Mouse (Mus musculus): ENCODE data around the gene Plod3. TPM values are rescaled to one million over a fixed set of nuclear protein-coding genes. Genes with fewer than 3 reads are reported as not detected.
"Not testable (repeated sequence)": the region's sequence is repeated elsewhere in the genome, so short reads cannot be mapped to it uniquely, and the experiment has no call there.

The Plod3 gene
- polyA plus RNA-seq, 1 experiment, result 39.7 TPM

GRCm38 (mm10) chr5:136947874-136948273 is 38.9 kb upstream of the Plod3 start:
- no peak for TF ChIP-seq POLR2A (IDR thresholded peaks at IDR 0.05; ENCODE audit: borderline replicate concordance, insufficient read depth, low read length)
- TF ChIP-seq CTCF (IDR thresholded peaks at IDR 0.05; ENCODE audit: borderline replicate concordance, insufficient read depth, low read depth, low read length), result no peak
- no peaks in the 10 kb centered on the region for H3K27me3 ChIP-seq (ENCODE audit: control insufficient read depth, insufficient read depth, low read length)
- H3K4me3 ChIP-seq (replicated peaks; ENCODE audit: insufficient read depth, low read depth, low read length), result no peak overlapping the region
- H3K4me1 ChIP-seq (ENCODE audit: control insufficient read depth, insufficient read depth, low read length), result no peaks in the 10 kb centered on the region
- no peak for DNase-seq
- H3K27ac ChIP-seq (ENCODE audit: insufficient read depth, low read length), result no peak overlapping the region

- DNase-seq, result not testable (repeated sequence)
Measured at GRCm38 (mm10) chr5:136949551-136950336, 37.1 kb upstream of the Plod3 start.

GRCm38 (mm10) chr5:136950521-136950920 is 36.3 kb upstream of the Plod3 start:
- Histone ChIP-seq H3K27ac (ENCODE audit: insufficient read depth, low read length) (no peak overlapping the region), H3K4me3 (replicated peaks; ENCODE audit: insufficient read depth, low read depth, low read length) (no peak overlapping the region), H3K27me3 (ENCODE audit: control insufficient read depth, insufficient read depth, low read length) (no peaks in the 10 kb centered on the region), H3K4me1 (ENCODE audit: control insufficient read depth, insufficient read depth, low read length) (peaks cover 4% of the 10 kb centered on the region)
- no peak for DNase-seq
- 90% methylated on average over 6 of the region's 6 CpGs for WGBS
- no peak for TF ChIP-seq CTCF (IDR thresholded peaks at IDR 0.05; ENCODE audit: borderline replicate concordance, insufficient read depth, low read depth, low read length)

More at GRCm38 (mm10) chr5:136949551-136950336, 37.1 kb upstream of the Plod3 start:
- not testable (repeated sequence) for H3K27ac ChIP-seq (ENCODE audit: insufficient read depth, low read length); H3K4me1 ChIP-seq (ENCODE audit: control insufficient read depth, insufficient read depth, low read length); H3K4me3 ChIP-seq (replicated peaks; ENCODE audit: insufficient read depth, low read depth, low read length); H3K27me3 ChIP-seq (ENCODE audit: control insufficient read depth, insufficient read depth, low read length)
- 72% methylated on average over 14 of the region's 14 CpGs for WGBS

- no peak for TF ChIP-seq CTCF (IDR thresholded peaks at IDR 0.05; ENCODE audit: borderline replicate concordance, insufficient read depth, low read depth, low read length)
- no peak for TF ChIP-seq POLR2A (IDR thresholded peaks at IDR 0.05; ENCODE audit: borderline replicate concordance, insufficient read depth, low read length)
- no peak overlapping the region for H3K4me3 ChIP-seq (replicated peaks; ENCODE audit: insufficient read depth, low read depth, low read length)
- H3K4me1 ChIP-seq (ENCODE audit: control insufficient read depth, insufficient read depth, low read length), result peaks cover 4% of the 10 kb centered on the region
- no peaks in the 10 kb centered on the region for H3K27me3 ChIP-seq (ENCODE audit: control insufficient read depth, insufficient read depth, low read length)
- DNase-seq, result no peak
- WGBS, result 80% methylated on average over 4 of the region's 4 CpGs
- no peak overlapping the region for H3K27ac ChIP-seq (ENCODE audit: insufficient read depth, low read length)
Measured at GRCm38 (mm10) chr5:136952153-136952552, 34.7 kb upstream of the Plod3 start.

- DNase-seq, result peak; percentile 95 to 97
- H3K27ac ChIP-seq (ENCODE audit: insufficient read depth, low read length), result peak within 1 kb of the TSS; percentile 54
- no peaks in the 10 kb centered on the region for H3K27me3 ChIP-seq (ENCODE audit: control insufficient read depth, insufficient read depth, low read length)
- H3K4me1 ChIP-seq (ENCODE audit: control insufficient read depth, insufficient read depth, low read length), result peaks cover 4% of the 10 kb centered on the region
- peak within 1 kb of the TSS; percentile 93 for H3K4me3 ChIP-seq (replicated peaks; ENCODE audit: insufficient read depth, low read depth, low read length)
- WGBS, result under 1% methylated on average over 23 of the region's 23 CpGs
- TF ChIP-seq POLR2A (IDR thresholded peaks at IDR 0.05; ENCODE audit: borderline replicate concordance, insufficient read depth, low read length) (peak; percentile 70; the same call in 1 of the 2 replicates), CTCF (IDR thresholded peaks at IDR 0.05; ENCODE audit: borderline replicate concordance, insufficient read depth, low read depth, low read length) (no peak)
Measured at GRCm38 (mm10) chr5:136953015-136953414, 33.8 kb upstream of the Plod3 start, which contains the start of gene Fis1. TSS of gene Fis1 (plus strand) at chr5:136953275.

- Histone ChIP-seq H3K4me3 (replicated peaks; ENCODE audit: insufficient read depth, low read depth, low read length) (peak overlapping the region; percentile 93), H3K27me3 (ENCODE audit: control insufficient read depth, insufficient read depth, low read length) (no peaks in the 10 kb centered on the region), H3K27ac (ENCODE audit: insufficient read depth, low read length) (peak overlapping the region; percentile 54; the same call in 1 of the 2 replicates), H3K4me1 (ENCODE audit: control insufficient read depth, insufficient read depth, low read length) (peaks cover 5% of the 10 kb centered on the region)
- TF ChIP-seq POLR2A (IDR thresholded peaks at IDR 0.05; ENCODE audit: borderline replicate concordance, insufficient read depth, low read length) (no peak), CTCF (IDR thresholded peaks at IDR 0.05; ENCODE audit: borderline replicate concordance, insufficient read depth, low read depth, low read length) (no peak)
- peak; percentile 52 to 65 for DNase-seq
- 1% methylated on average over 12 of the region's 12 CpGs for WGBS
Measured at GRCm38 (mm10) chr5:136953440-136953951, 33.3 kb upstream of the Plod3 start.

- WGBS, result 89% methylated on average over 4 of the region's 4 CpGs
- Histone ChIP-seq H3K4me1 (ENCODE audit: control insufficient read depth, insufficient read depth, low read length) (peaks cover 8% of the 10 kb centered on the region), H3K27me3 (ENCODE audit: control insufficient read depth, insufficient read depth, low read length) (no peaks in the 10 kb centered on the region), H3K27ac (ENCODE audit: insufficient read depth, low read length) (no peak overlapping the region), H3K4me3 (replicated peaks; ENCODE audit: insufficient read depth, low read depth, low read length) (no peak overlapping the region)
- TF ChIP-seq CTCF (IDR thresholded peaks at IDR 0.05; ENCODE audit: borderline replicate concordance, insufficient read depth, low read depth, low read length) (no peak), POLR2A (IDR thresholded peaks at IDR 0.05; ENCODE audit: borderline replicate concordance, insufficient read depth, low read length) (no peak)
- no peak for DNase-seq
Measured at GRCm38 (mm10) chr5:136955622-136956021, 31.2 kb upstream of the Plod3 start.

GRCm38 (mm10) chr5:136957250-136957649 is 29.6 kb upstream of the Plod3 start:
- H3K4me1 ChIP-seq (ENCODE audit: control insufficient read depth, insufficient read depth, low read length), result peaks cover 12% of the 10 kb centered on the region
- 92% methylated on average over 1 of the region's 1 CpGs for WGBS
- no peak overlapping the region for H3K4me3 ChIP-seq (replicated peaks; ENCODE audit: insufficient read depth, low read depth, low read length)
- TF ChIP-seq CTCF (IDR thresholded peaks at IDR 0.05; ENCODE audit: borderline replicate concordance, insufficient read depth, low read depth, low read length) (no peak), POLR2A (IDR thresholded peaks at IDR 0.05; ENCODE audit: borderline replicate concordance, insufficient read depth, low read length) (no peak)
- no peak overlapping the region for H3K27ac ChIP-seq (ENCODE audit: insufficient read depth, low read length)
- no peak for DNase-seq
- H3K27me3 ChIP-seq (ENCODE audit: control insufficient read depth, insufficient read depth, low read length), result no peaks in the 10 kb centered on the region
